Mouse (Mus musculus) cortical plate, adult 2 months (tissue): ENCODE measurements around the gene Itih1.

Experiments used
- CTCF ChIP-seq: fragments of 200-500 bp; IDR thresholded peaks from 2 replicates; pipeline ENCODE4 v1.5.1; 2011; ENCODE audit warnings: mild to moderate bottlenecking, control low read depth, low read length; ENCODE audit not compliant: insufficient read depth; ENCODE audit errors: extremely low read depth
- POLR2A ChIP-seq: fragments of 200-500 bp; IDR thresholded peaks from 2 replicates; pipeline ENCODE4 v1.6.1; 2011; ENCODE audit warnings: mild to moderate bottlenecking, low read length, control low read depth; ENCODE audit not compliant: insufficient read depth; ENCODE audit errors: extremely low read depth

DNA sequence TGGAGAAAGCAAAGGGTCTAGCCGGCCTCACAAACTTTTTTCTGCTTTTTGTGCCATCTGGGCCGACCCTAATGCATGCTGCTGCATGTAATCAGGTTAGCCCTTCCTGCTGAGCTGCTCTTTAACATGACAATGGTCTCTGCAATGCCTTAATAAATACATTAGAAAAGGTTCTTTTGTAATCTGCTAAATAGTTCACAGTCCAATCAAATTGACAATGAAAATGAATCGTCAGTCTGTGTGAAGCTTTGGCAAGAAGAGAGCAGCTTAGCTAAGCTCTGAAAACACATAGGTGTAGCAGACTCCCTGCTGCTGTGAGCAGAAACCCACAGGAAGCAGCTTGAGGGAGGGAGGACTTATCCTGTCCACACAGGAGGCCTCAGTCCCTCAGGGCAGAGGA lies 43.1 kb downstream of the Itih1 start:
- TF ChIP-seq CTCF (no peak), POLR2A (no peak)
